Mouse (Mus musculus): Measurements from ENCODE around the gene Upf1.

- TF ChIP-seq POLR2A (IDR thresholded peaks at IDR 0.05; ENCODE audit: borderline replicate concordance, control insufficient read depth, low read depth, low read length) (no peak), CTCF (IDR thresholded peaks at IDR 0.05; ENCODE audit: control insufficient read depth, insufficient read depth, low read length) (no peak)
Measured at GRCm38 (mm10) chr8:70317872-70318271, 35.2 kb downstream of the Upf1 start.
